Mouse (Mus musculus) embryonic facial prominence, embryonic 11.5 days (tissue): ENCODE measurements around the gene Slc9a9. TPM values are rescaled to one million over a fixed set of nuclear protein-coding genes. Genes with fewer than 3 reads are reported as not detected.

Experiments
- ATAC-seq: fragments of 200-750 bp; cut with Nextera tagmentation; replicated peaks from 2 replicates; pipeline ENCODE4 v1.8.0; 2017; ENCODE audit warnings: low read depth; ENCODE audit not compliant: insufficient number of reproducible peaks, low FRiP score, low TSS enrichment
- DNase-seq: peaks from one replicate; pipeline ENCODE4 v3.0.0-alpha.2; 2015; ENCODE audit warnings: low spot score
- H3K27ac ChIP-seq: fragments of 300-500 bp; sonication (generic); replicated peaks from 2 replicates; pipeline ENCODE4 v1.5.1; 2014; ENCODE audit warnings: mild to moderate bottlenecking, low read depth, low read length, control low read depth
- H3K27me3 ChIP-seq: fragments of 300-500 bp; sonication (generic); 2 replicates; pipeline ENCODE4 v1.6.1; 2014; ENCODE audit warnings: mild to moderate bottlenecking, low read length, moderate library complexity, mixed read lengths; ENCODE audit not compliant: control insufficient read depth, insufficient read depth
- H3K36me3 ChIP-seq: fragments of 300-500 bp; sonication (generic); replicated peaks from 2 replicates; pipeline ENCODE4 v1.6.1; 2014; ENCODE audit warnings: low read depth, mild to moderate bottlenecking, low read length, moderate library complexity, mixed read lengths; ENCODE audit not compliant: control insufficient read depth, insufficient read depth
- H3K4me1 ChIP-seq: fragments of 300-500 bp; sonication (generic); 2 replicates; pipeline ENCODE4 v1.6.1; 2014; ENCODE audit warnings: low read length, mixed read lengths; ENCODE audit not compliant: control insufficient read depth, insufficient read depth
- H3K4me2 ChIP-seq: fragments of 300-500 bp; sonication (generic); 2 replicates; pipeline ENCODE4 v1.6.1; 2014; ENCODE audit warnings: low read depth, mild to moderate bottlenecking, control low read depth, low read length, moderate library complexity
- H3K4me3 ChIP-seq: fragments of 300-500 bp; sonication (generic); 2 replicates; pipeline ENCODE4 v1.5.1; 2014; ENCODE audit warnings: low read depth, low read length, control low read depth
- H3K9ac ChIP-seq: fragments of 300-500 bp; sonication (generic); replicated peaks from 2 replicates; pipeline ENCODE4 v1.6.1; 2014; ENCODE audit warnings: mild to moderate bottlenecking, control low read depth, low read length
- H3K9me3 ChIP-seq: fragments of 300-500 bp; sonication (generic); replicated peaks from 2 replicates; pipeline ENCODE4 v1.6.1; 2016; ENCODE audit warnings: mild to moderate bottlenecking, low read length, inconsistent platforms, mixed read lengths; ENCODE audit not compliant: control insufficient read depth
- WGBS: fragments of 180-500 bp; shearing (Covaris S2); extraction: QIAGEN DNeasy Blood & Tissue Kit; methylation state at CpG from one replicate; pipeline ENCODE4 v1.1.7; 2014; 5-methylcytosine and 5-hydroxymethylcytosine counted together
- polyA plus RNA-seq: library from polyadenylated mRNA; unstranded; fragments of >200 nt; fragmentation: Nextera tagmentation; extraction: Ambion mirVana; gene quantifications from 2 replicates; pipeline ENCODE4 v1.2.1, GENCODE M21; 2014

Gene Slc9a9
- polyA plus RNA-seq, 1 experiment from 2014 or later: 4.7 TPM

- Histone ChIP-seq H3K4me1 (no peaks in the 10 kb centered on the region), H3K27ac (no peak overlapping the region), H3K36me3 (no peaks in the 10 kb centered on the region), H3K4me3 (no peak overlapping the region), H3K27me3 (no peaks in the 10 kb centered on the region), H3K9me3 (no peaks in the 10 kb centered on the region), H3K9ac (no peak overlapping the region), H3K4me2 (no peak overlapping the region)
- 86% methylated on average over 5 of the region's 5 CpGs for WGBS
- no peak for ATAC-seq
- no peak for DNase-seq
These were observed 226.2 kb downstream of the Slc9a9 start for GRCm38 (mm10) chr9:94895882-94896281.

- Histone ChIP-seq H3K4me2 (no peak overlapping the region), H3K4me1 (no peaks in the 10 kb centered on the region), H3K4me3 (no peak overlapping the region), H3K27ac (no peak overlapping the region), H3K9me3 (no peaks in the 10 kb centered on the region), H3K27me3 (no peaks in the 10 kb centered on the region), H3K9ac (no peak overlapping the region), H3K36me3 (no peaks in the 10 kb centered on the region)
- DNase-seq (no peak), ATAC-seq (no peak)
These were observed 234.5 kb downstream of the Slc9a9 start for GRCm38 (mm10) chr9:94904180-94904579.

GRCm38 (mm10) chr9:94907020-94907610 lies 237.4 kb downstream of the Slc9a9 start:
- Histone ChIP-seq H3K4me2 (no peak overlapping the region), H3K4me1 (no peaks in the 10 kb centered on the region), H3K27me3 (no peaks in the 10 kb centered on the region), H3K36me3 (no peaks in the 10 kb centered on the region), H3K9ac (no peak overlapping the region), H3K27ac (no peak overlapping the region), H3K9me3 (no peaks in the 10 kb centered on the region), H3K4me3 (no peak overlapping the region)
- DNase-seq (no peak), ATAC-seq (no peak)
- 85% methylated on average over 4 of the region's 4 CpGs for WGBS

GRCm38 (mm10) chr9:94912071-94912470 lies 242.4 kb downstream of the Slc9a9 start:
- DNase-seq: no peak
- WGBS: 86% methylated on average over 9 of the region's 9 CpGs

GRCm38 (mm10) chr9:94922062-94922461 lies 252.4 kb downstream of the Slc9a9 start:
- DNase-seq: peak; percentile 39
- H3K4me1 ChIP-seq: no peaks in the 10 kb centered on the region
- H3K36me3 ChIP-seq: no peaks in the 10 kb centered on the region
- H3K4me2 ChIP-seq: no peak overlapping the region
- 36% methylated on average over 5 of the region's 5 CpGs for WGBS
- no peaks in the 10 kb centered on the region for H3K9me3 ChIP-seq
- ATAC-seq: no peak
- H3K4me3 ChIP-seq: no peak overlapping the region
- H3K27me3 ChIP-seq: no peaks in the 10 kb centered on the region
- H3K9ac ChIP-seq: no peak overlapping the region
- H3K27ac ChIP-seq: no peak overlapping the region

More at GRCm38 (mm10) chr9:94912071-94912470, 242.4 kb downstream of the Slc9a9 start:
- Histone ChIP-seq H3K9ac (no peak overlapping the region), H3K9me3 (no peaks in the 10 kb centered on the region), H3K4me2 (no peak overlapping the region), H3K36me3 (no peaks in the 10 kb centered on the region), H3K4me3 (no peak overlapping the region), H3K27ac (no peak overlapping the region), H3K4me1 (no peaks in the 10 kb centered on the region), H3K27me3 (no peaks in the 10 kb centered on the region)
- no peak for ATAC-seq

- Histone ChIP-seq H3K27ac (no peak overlapping the region), H3K27me3 (no peaks in the 10 kb centered on the region), H3K9ac (no peak overlapping the region), H3K4me2 (no peak overlapping the region), H3K4me1 (no peaks in the 10 kb centered on the region), H3K4me3 (no peak overlapping the region), H3K9me3 (no peaks in the 10 kb centered on the region), H3K36me3 (no peaks in the 10 kb centered on the region)
- WGBS: 76% methylated on average over 3 of the region's 3 CpGs
- no peak for ATAC-seq
- no peak for DNase-seq
These were observed 256.1 kb downstream of the Slc9a9 start for GRCm38 (mm10) chr9:94925845-94926244.

- H3K36me3 ChIP-seq: no peaks in the 10 kb centered on the region
- H3K4me3 ChIP-seq: no peak overlapping the region
- no peak overlapping the region for H3K9ac ChIP-seq
- H3K27ac ChIP-seq: no peak overlapping the region
- DNase-seq (peak; percentile 13), ATAC-seq (no peak)
- no peak overlapping the region for H3K4me2 ChIP-seq
- no peaks in the 10 kb centered on the region for H3K27me3 ChIP-seq
- H3K4me1 ChIP-seq: no peaks in the 10 kb centered on the region
- no peaks in the 10 kb centered on the region for H3K9me3 ChIP-seq
These were observed 257.4 kb downstream of the Slc9a9 start for GRCm38 (mm10) chr9:94927101-94927500.

GRCm38 (mm10) chr9:94945569-94946135 lies 275.9 kb downstream of the Slc9a9 start:
- no peaks in the 10 kb centered on the region for H3K36me3 ChIP-seq
- DNase-seq (no peak), ATAC-seq (no peak)
- no peak overlapping the region for H3K4me2 ChIP-seq
- H3K9me3 ChIP-seq: no peaks in the 10 kb centered on the region
- H3K4me3 ChIP-seq: no peak overlapping the region
- H3K27me3 ChIP-seq: no peaks in the 10 kb centered on the region
- no peak overlapping the region for H3K27ac ChIP-seq
- no peaks in the 10 kb centered on the region for H3K4me1 ChIP-seq
- 78% methylated on average over 7 of the region's 7 CpGs for WGBS
- H3K9ac ChIP-seq: no peak overlapping the region
